Mouse (Mus musculus): Measurements from ENCODE around the gene Daam1.

Daam1 gene

GRCm38 (mm10) chr12:71901211-71901610 is 70.3 kb downstream of the Daam1 start:
- DNase-seq, result peak; percentile 67

- DNase-seq, result no peak
Observed at GRCm38 (mm10) chr12:71901859-71902258, 71.0 kb downstream of the Daam1 start.

GRCm38 (mm10) chr12:71902317-71902716 is 71.4 kb downstream of the Daam1 start:
- DNase-seq, result no peak

DNA sequence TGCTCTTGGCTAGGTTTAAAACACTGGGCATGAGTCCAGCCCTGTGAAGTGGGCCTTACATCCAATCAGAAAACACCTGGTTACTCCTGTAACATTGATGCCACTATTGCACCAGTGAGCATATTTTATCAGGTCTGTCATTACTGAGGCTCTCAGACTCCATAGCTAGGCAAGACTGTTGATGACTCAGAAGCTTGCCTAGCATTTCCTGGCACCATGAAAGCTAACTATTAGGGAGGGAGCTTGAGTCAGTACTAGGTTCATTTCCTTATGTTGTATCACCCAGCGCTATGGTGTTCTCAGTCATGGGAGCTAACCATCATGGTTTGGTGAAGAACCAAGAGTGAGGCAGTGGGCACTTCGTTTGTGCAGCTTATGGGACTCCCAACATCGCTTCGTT is 72.3 kb downstream of the Daam1 start:
- no peak for DNase-seq

DNA sequence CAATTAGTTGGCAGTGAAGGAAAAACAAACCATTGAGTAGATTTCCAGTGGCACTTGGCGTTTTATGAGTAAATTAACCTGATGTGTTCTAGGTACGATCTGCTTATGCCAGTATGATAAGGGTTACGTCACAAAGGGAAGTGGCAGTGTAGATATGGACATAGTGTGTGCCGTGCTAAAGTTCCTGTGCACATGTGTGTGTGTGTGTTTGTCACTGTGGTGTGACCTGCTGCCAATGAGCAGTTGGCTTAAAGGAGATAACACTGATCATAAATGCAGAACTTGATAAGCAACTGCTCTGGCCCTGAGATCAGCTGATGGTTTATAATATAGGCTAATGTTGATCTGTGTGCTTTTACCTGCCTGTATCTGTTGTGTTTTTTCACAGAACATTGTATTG is 73.4 kb downstream of the Daam1 start:
- no peak for DNase-seq

GRCm38 (mm10) chr12:71904926-71905325 is 74.0 kb downstream of the Daam1 start:
- DNase-seq, result no peak

- DNase-seq, result no peak
Observed at GRCm38 (mm10) chr12:71905640-71906320, 74.9 kb downstream of the Daam1 start.

DNA sequence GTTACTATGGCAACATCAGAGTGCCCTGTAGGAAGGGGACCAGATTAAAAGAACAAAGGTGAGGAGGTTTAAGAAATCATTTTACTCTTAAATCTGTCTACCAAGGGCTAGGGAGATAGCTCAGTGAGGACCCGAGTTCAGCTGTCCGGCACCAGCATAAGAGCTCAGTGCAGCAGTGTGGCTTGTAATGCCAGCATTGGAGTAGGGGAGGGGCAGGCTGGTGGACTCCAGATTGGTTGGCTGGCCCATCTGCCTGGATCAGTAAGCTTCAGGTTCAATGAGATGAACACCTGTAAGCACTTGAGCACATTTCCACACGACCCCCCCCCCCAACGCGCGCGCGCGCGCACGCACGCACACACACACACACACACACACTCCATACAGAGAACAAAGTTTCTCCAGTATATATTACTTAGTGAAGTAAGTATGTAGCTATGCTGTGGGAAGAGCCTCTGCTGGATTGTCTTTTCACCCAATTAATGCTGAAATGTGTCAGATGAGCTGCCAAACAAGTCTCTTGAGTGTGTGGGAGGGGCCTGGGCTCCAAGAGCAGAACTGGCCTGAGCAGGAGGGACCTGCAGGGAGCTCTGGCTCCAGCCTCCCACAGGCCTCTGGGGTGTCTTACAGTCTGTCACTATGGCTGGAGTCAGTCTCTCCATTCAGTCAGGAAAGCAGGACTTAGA is 75.8 kb downstream of the Daam1 start:
- DNase-seq, result no peak

DNA sequence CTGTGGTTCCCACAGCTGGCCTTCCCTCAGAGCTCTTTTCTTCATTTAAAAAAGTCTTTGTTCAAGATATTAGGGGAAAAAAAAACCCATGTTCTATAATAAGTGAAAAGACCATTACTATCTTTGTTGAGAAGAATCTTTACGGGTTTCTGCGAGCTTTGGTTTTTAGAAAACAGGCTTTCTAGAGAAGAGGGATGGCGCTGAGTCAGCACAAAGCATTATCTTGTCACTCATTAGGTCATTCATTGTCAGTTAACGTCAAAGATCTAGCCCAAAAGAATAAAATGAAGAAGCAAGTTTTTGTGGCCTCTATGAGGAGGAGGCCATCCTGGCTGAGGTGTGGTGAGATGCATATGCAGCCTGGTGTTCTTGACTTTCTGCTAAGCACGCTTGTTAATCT is 78.1 kb downstream of the Daam1 start:
- DNase-seq, result no peak

DNA sequence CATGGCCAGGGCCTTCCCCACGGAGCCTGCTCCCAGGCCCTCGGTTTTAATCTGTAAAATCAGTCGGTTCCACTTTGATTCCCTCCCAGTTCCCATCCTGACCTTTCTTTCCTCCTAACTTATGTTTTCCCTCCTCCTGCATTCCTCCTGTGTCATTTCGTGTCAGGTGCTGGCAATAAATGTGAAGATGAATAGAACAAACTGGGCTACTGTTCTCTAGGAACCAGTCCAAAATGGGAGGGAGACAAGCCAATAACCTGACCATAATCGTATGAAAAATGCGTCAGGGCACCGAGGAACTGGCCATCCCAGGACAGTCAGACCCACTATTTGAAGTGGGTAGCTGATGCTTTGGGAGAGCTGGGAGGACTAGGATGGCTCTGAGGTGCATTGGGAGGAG is 79.4 kb downstream of the Daam1 start:
- DNase-seq, result no peak

DNA sequence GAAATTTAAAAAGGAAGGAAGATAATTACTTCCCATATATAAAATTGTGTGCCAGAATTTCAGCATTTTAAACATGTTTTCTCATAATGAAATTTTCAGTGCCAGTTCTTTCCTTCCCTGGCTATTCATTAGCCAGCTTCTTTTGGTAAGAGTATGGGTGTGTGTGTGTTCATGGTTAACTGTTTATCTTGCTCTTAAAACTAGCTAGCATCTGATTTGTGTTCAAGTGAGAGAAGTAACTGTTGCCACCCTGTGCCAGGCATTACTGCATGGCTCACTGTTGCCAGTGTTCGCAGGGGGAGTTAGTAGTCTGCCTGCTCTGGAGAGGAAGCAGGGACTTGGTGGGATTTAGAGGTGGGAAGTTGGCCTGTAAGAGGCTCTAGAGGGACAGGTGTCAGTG is 81.4 kb downstream of the Daam1 start:
- no peak for DNase-seq

GRCm38 (mm10) chr12:71919156-71919555 is 88.3 kb downstream of the Daam1 start:
- DNase-seq, result peak; percentile 41

DNA sequence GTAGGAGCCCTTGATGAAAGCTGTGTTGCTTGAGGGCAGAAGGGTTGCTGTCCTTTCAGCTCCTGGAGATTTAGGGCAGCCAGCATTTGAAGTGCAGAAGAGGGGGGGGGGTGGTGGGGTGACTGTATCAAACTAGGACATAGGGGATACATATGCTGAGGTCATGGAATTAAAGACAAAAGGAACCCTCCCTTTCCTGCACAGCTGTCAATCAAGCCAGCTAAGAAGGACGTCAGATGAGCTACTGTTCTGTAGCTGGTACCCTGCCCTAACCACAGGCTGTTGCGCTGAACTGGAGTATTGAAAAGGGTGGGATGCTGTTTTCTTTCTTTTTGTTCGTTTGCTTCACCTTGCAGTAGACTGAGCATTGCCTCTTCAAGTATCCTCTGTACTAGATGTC is 89.1 kb downstream of the Daam1 start:
- DNase-seq, result no peak

GRCm38 (mm10) chr12:71922827-71923381 is 92.0 kb downstream of the Daam1 start:
- DNase-seq, result no peak

- DNase-seq, result no peak
Observed at GRCm38 (mm10) chr12:71924978-71925529, 94.2 kb downstream of the Daam1 start.

GRCm38 (mm10) chr12:71925990-71926700 is 95.3 kb downstream of the Daam1 start:
- DNase-seq, result no peak

- peak; percentile 18 for DNase-seq
Observed at GRCm38 (mm10) chr12:71928092-71928491, 97.2 kb downstream of the Daam1 start.

DNA sequence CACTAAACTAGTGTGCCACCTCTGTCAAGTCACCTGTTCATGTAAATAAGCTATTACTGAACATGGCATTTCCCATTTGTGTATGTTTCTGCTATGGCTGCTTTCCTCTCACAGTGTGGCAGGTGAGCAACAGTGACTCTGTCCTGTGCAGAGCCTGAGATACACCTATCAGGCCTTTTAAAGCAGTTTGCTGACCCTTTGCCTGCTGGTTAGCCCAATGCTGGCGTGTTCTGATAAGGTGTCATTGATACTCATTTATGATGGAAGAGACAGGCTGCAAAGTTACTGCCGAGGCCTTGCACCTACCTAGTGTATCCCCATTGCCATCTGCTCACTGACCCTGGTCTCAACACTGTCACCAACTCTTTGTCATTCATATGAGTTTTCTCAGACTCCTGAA is 99.0 kb downstream of the Daam1 start:
- DNase-seq, result no peak

DNA sequence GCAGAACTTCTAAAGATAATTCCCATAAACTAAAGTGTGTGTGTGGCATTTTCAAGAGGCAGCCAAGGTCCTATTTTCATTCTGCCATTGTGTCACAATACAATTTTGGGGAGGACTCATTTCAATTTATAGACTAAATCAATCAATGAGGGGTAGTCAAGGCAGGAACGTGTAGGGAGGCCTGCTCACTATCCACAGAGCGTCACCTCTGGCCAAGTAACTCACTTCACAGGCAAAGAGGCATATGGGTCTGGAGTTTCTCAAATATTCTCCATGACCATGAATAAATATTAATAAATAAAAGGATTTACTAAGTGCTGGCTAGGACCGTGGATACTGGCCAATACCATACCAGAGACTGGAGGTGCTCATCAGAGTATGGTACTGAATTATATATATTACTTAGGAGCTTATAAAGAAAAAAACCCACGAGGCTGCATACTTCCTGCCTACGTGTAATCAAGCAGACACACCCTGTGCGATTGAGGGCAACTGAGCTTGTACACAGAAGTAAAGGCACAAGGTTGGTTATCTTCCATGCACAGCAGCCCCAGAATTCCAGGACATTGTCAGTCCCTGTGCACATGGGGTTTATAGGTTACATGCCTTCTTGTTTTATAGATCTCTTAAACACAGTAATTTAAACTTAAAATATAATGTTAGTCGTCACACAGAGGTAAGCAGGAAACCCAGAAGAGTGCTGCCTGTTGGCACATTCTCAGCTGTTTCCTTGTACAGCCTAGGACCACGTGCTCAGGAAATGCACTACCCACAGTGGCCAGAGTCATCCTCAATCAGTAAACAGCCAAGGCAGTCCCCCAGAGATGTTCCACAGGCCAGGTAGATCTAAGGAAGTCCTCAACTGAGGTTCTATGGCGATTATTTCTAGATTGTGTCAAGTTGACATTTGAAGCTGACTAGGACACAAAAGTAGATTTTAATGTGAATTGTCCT is 101.8 kb downstream of the Daam1 start:
- no peak for DNase-seq

DNA sequence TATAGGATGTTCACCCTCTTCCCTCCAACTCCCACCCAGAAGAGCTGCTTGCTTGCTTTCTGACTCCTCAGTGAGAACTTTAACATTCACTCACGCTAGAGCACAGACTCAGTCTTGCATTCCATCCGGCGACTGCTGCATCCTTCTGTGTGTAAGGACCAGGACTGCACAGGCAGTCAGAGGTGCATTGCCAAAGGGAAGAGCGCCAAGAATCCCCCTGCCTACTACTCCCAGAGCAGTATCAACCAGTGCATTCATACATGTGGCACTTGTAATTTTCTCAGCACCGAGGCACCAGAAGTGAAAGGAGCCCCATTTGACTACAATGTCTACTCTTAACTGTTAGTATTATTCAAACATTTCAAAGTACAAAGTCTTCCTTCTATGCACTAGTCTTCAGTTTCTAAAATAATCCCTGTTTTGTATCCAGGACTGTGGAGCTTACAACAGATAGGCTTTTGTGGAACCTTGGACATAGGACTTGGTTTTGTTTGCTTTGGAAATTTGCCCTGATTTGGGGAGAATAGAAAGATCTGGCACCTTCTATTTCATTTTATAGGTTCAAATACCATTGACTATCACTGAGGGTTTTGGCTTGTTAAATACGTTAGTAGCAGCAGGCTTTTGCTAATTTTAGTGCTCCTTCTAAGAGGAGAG is 103.2 kb downstream of the Daam1 start:
- peak; percentile 20 for DNase-seq

DNA sequence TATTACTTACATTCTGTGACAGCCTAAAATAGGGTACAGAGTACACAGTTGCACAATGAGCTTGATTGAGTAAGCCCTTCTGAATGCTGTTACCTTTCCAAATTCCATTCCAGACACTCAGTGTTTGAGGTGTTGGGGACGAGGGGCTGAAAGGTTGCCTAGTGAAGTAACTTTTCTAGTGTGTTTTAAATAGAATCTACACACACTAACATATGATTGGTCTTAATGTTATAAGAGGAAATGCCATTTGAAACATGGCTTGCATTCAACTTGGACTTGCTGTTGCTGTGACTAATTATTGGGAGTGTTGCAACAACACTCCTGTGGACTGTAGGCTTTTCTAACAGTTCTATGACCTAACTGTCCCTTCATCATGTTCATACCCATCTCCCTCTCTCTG is 105.8 kb downstream of the Daam1 start:
- no peak for DNase-seq

DNA sequence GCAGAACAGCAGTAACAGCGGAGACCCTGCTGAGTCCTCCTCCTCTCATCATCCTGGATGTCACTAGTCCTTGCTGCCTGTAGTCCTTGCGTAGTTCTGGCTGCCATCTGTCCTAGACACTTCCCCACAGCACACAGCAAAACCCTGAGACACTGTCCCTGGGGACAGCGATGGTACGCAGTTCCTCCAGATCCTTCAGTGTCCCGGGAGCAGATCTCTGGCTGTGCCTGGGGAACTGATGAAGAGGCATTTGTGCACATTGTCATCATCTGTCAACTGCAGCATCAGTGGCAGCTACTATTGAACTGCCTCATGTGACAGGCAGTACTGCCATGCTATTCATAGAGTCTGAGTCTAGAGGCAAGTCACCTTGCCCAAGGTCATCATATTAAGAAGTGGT is 107.6 kb downstream of the Daam1 start:
- DNase-seq, result no peak
